Mouse (Mus musculus): ENCODE measurements around the gene Lgi4. TPM values are rescaled to one million over a fixed set of nuclear protein-coding genes. Genes with fewer than 3 reads are reported as not detected.
A peak's percentile ranks its signal among the peaks of the same experiment; 100 is the strongest.

The Lgi4 gene
- total and polyA plus RNA-seq, 2 experiments from 2014 or later = 0.98 to 1.6 TPM

DNA sequence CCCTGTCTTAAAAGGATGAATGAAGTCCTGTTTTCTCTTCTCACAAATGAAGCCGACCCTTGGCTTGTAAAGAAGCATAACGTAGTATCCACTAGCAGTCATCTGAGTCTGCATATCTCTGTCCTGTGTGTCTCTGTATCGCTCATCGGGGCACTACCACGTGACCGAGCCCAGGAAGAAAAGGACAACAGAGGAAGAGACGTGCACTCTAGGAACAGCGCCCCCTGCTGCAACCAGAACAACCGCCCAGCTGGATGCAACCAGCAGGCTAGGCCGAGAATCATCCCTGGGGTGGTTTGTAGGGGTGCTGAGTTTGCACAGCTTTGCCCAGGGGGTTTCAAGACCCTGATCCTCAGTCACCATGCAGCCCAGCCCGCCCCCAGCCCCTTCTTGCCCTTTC, 24.4 kb upstream of the Lgi4 start:
- WGBS = 69% methylated on average over 11 of the region's 11 CpGs

DNA sequence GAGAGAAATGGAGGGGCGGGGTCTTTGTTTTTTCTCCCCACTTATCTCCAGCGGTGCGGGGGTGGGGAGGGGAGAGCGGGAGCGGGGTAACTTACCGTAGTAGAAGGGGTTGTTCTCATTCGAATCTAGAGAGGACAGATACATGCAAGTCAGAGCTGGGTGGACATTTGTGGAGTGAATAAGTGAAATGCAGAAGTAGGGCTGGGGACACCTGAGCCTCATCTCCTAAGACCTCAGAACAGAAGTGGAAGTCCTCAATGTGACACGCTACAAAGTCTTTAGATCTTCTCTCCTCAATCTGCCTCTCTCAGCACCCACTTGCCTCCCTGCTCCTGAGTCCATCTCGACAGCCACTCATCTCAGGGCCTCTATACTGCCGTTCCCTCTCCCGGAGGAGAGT, 23.9 kb upstream of the Lgi4 start:
- H3K9ac ChIP-seq = no peak overlapping the region
- 81% methylated on average over 11 of the region's 11 CpGs for WGBS
- ATAC-seq = no peak

More for the DNA sequence above, 24.4 kb upstream of the Lgi4 start:
- Histone ChIP-seq H3K9me3 (ENCODE audit: low read length) (no peaks in the 10 kb centered on the region), H3K4me3 (ENCODE audit: low read depth, low read length) (no peak overlapping the region), H3K27ac (ENCODE audit: low read depth, low read length) (no peak overlapping the region), H3K4me2 (ENCODE audit: low read depth) (no peak overlapping the region), H3K4me1 (ENCODE audit: insufficient read depth) (no peaks in the 10 kb centered on the region), H3K27me3 (ENCODE audit: insufficient read depth, low read length) (no peaks in the 10 kb centered on the region), H3K9ac (no peak overlapping the region), H3K36me3 (ENCODE audit: insufficient read depth) (no peaks in the 10 kb centered on the region)
- TF ChIP-seq CTCF (IDR thresholded peaks at IDR 0.05; ENCODE audit: low read depth) = no peak
- no peak for ATAC-seq
- no peak for DNase-seq

DNA sequence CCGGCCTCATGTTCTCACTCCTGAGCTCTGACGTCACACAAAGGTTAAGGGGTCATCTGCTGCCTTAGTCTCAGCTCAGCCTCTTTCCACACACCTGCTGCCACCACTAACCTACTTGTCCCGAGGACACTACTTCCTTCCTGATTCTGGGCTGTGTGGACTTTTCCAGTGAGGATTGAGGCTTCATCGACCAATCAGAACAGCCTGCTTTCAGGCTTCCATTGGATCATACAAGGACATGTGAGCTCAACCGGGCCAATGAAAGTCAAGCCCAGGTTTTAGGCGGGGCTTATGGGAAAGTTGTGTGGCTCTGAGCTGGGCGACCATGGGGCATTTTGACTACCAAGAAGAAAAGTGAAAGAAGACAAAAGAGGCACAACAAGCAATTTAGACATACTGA, 22.2 kb upstream of the Lgi4 start:
- Histone ChIP-seq H3K36me3 (ENCODE audit: insufficient read depth) (no peaks in the 10 kb centered on the region), H3K4me3 (ENCODE audit: low read depth, low read length) (no peak overlapping the region), H3K9me3 (ENCODE audit: low read length) (no peaks in the 10 kb centered on the region), H3K27me3 (ENCODE audit: insufficient read depth, low read length) (peaks cover 4% of the 10 kb centered on the region; the same call in 1 of the 2 replicates), H3K4me1 (ENCODE audit: insufficient read depth) (no peaks in the 10 kb centered on the region), H3K27ac (ENCODE audit: low read depth, low read length) (no peak overlapping the region), H3K4me2 (ENCODE audit: low read depth) (no peak overlapping the region), H3K9ac (no peak overlapping the region)
- ATAC-seq (no peak), DNase-seq (no peak)
- WGBS = 92% methylated on average over 7 of the region's 7 CpGs
- no peak for TF ChIP-seq CTCF (IDR thresholded peaks at IDR 0.05; ENCODE audit: low read depth)

More for the DNA sequence above, 23.9 kb upstream of the Lgi4 start:
- no peaks in the 10 kb centered on the region for H3K4me1 ChIP-seq (ENCODE audit: insufficient read depth)
- no peaks in the 10 kb centered on the region for H3K9me3 ChIP-seq (ENCODE audit: low read length)
- H3K27me3 ChIP-seq (ENCODE audit: insufficient read depth, low read length) = no peaks in the 10 kb centered on the region
- TF ChIP-seq CTCF (IDR thresholded peaks at IDR 0.05; ENCODE audit: low read depth) = no peak
- no peak overlapping the region for H3K4me2 ChIP-seq (ENCODE audit: low read depth)
- no peaks in the 10 kb centered on the region for H3K36me3 ChIP-seq (ENCODE audit: insufficient read depth)
- DNase-seq = no peak
- H3K4me3 ChIP-seq (ENCODE audit: low read depth, low read length) = no peak overlapping the region
- no peak overlapping the region for H3K27ac ChIP-seq (ENCODE audit: low read depth, low read length)

DNA sequence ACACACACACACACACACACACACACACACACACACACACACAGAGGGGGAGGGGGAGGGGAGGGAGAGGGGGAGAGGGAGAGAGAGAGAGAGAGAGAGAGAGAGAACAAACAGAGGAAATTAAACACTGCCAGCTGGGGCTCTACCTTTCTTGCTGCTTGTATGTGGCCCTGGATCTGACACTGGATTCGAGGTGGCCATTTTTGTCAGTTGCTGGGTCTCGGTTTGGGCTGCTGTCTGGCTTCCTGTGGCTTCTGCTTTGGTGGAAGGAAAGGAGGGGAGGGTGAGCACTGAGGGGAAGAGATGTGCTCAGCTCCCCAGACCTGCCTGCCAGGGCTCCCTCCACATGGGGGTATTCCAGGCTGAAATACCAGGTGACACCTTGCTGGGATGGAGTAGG, 21.5 kb upstream of the Lgi4 start:
- Histone ChIP-seq H3K27ac (ENCODE audit: low read depth, low read length) (no peak overlapping the region), H3K27me3 (ENCODE audit: insufficient read depth, low read length) (peaks cover 7% of the 10 kb centered on the region; the same call in 1 of the 2 replicates), H3K4me3 (ENCODE audit: low read depth, low read length) (no peak overlapping the region), H3K4me1 (ENCODE audit: insufficient read depth) (no peaks in the 10 kb centered on the region), H3K9me3 (ENCODE audit: low read length) (no peaks in the 10 kb centered on the region), H3K9ac (no peak overlapping the region), H3K36me3 (ENCODE audit: insufficient read depth) (no peaks in the 10 kb centered on the region), H3K4me2 (ENCODE audit: low read depth) (no peak overlapping the region)
- 70% methylated on average over 2 of the region's 2 CpGs for WGBS
- TF ChIP-seq CTCF (IDR thresholded peaks at IDR 0.05; ENCODE audit: low read depth) = no peak
- ATAC-seq (no peak), DNase-seq (no peak)

DNA sequence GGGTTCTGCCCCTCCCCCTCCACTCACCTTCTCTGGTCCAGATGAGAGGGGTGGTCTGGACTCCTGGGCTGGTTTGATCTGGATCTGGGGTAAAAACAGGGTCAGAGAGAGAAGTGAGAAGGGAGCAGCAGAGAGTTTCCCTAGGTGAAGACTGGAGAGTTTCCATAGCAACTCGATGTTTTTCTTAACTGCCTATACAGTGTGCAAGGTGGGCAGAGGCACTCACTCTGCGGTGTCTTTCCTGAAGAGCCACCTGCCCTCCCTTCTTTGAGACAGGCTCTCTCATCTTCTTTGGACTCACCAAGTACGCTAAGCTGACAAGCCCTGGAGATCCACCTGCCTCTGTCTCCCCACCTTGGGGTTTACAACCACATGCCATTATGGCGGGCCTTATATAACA, 20.1 kb upstream of the Lgi4 start:
- WGBS = 80% methylated on average over 4 of the region's 4 CpGs
- Histone ChIP-seq H3K9me3 (ENCODE audit: low read length) (no peaks in the 10 kb centered on the region), H3K9ac (no peak overlapping the region), H3K4me2 (ENCODE audit: low read depth) (no peak overlapping the region), H3K27me3 (ENCODE audit: insufficient read depth, low read length) (peaks cover 13% of the 10 kb centered on the region; the same call in 1 of the 2 replicates), H3K27ac (ENCODE audit: low read depth, low read length) (no peak overlapping the region), H3K4me1 (ENCODE audit: insufficient read depth) (no peaks in the 10 kb centered on the region), H3K4me3 (ENCODE audit: low read depth, low read length) (no peak overlapping the region), H3K36me3 (ENCODE audit: insufficient read depth) (no peaks in the 10 kb centered on the region)
- DNase-seq (no peak), ATAC-seq (0 out of 2 replicates have a peak, but pooled peaks have one; percentile 25)
- no peak for TF ChIP-seq CTCF (IDR thresholded peaks at IDR 0.05; ENCODE audit: low read depth)

DNA sequence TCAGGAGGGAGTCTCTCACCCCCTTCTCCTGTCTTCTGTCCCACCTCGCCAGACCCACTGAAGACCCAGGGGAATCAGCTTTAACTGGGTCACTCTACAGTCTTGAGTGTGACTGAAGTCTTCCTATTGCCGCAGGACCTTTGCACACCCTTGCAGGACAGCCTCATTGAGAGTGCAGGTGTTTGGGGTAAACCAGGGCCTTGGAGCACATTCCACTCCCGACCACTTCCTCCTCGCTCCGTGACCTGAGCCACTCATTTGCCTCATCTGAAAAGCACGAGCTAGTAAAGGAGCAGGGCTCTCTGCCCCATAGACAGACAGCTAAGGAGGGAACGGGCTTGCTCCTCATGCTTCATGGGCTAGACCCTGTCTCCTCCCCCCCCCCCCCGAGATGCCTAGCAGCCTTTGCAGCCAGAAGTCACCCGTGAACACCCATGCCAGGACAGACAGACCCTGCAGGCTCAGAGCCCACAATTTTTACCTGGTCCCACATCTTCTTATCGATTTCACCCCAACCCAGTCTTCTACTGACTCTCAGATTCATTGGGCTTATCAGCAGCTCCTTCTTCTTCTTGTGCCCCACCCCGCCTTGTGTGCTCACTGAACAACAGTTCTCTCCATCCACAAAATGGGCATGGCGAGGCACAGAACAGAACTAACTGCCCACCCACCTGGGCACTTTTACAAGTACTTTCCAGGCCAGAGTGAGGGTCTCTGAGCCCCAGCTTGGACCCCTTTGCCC, 18.7 kb upstream of the Lgi4 start:
- Histone ChIP-seq H3K9me3 (ENCODE audit: low read length) (no peaks in the 10 kb centered on the region), H3K27me3 (ENCODE audit: insufficient read depth, low read length) (peaks cover 13% of the 10 kb centered on the region; the same call in 1 of the 2 replicates), H3K4me2 (ENCODE audit: low read depth) (no peak overlapping the region), H3K36me3 (ENCODE audit: insufficient read depth) (no peaks in the 10 kb centered on the region), H3K9ac (no peak overlapping the region), H3K4me1 (ENCODE audit: insufficient read depth) (no peaks in the 10 kb centered on the region), H3K27ac (ENCODE audit: low read depth, low read length) (no peak overlapping the region), H3K4me3 (ENCODE audit: low read depth, low read length) (no peak overlapping the region)
- DNase-seq (no peak), ATAC-seq (no peak)
- no peak for TF ChIP-seq CTCF (IDR thresholded peaks at IDR 0.05; ENCODE audit: low read depth)
- WGBS = 85% methylated on average over 12 of the region's 12 CpGs

DNA sequence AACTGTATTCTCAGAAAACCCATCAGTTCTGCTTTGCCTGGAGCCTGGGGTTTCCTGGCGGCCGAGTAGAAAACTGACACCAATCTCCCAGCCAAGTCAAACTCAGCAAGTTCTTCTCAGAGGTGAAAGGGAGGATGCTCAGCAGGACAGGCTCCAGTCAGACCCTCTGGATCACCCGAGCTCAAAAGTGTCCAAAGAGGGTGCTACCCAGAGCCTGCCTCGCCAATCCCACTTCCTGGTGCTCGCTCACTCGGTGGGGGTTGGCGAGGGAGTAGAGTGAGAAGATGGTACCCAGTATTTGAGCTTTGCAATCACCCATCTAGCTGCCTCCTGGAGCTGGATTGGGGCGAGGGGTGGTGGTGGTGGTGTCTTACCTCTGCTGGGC, 18.1 kb upstream of the Lgi4 start:
- no peak for ATAC-seq
- 41% methylated on average over 8 of the region's 8 CpGs for WGBS

More for the DNA sequence above, 18.1 kb upstream of the Lgi4 start:
- Histone ChIP-seq H3K27me3 (ENCODE audit: insufficient read depth, low read length) (peaks cover 13% of the 10 kb centered on the region; the same call in 1 of the 2 replicates), H3K9ac (no peak overlapping the region), H3K9me3 (ENCODE audit: low read length) (no peaks in the 10 kb centered on the region), H3K27ac (ENCODE audit: low read depth, low read length) (no peak overlapping the region), H3K4me1 (ENCODE audit: insufficient read depth) (no peaks in the 10 kb centered on the region), H3K4me2 (ENCODE audit: low read depth) (no peak overlapping the region), H3K4me3 (ENCODE audit: low read depth, low read length) (no peak overlapping the region), H3K36me3 (ENCODE audit: insufficient read depth) (no peaks in the 10 kb centered on the region)
- DNase-seq = no peak
- no peak for TF ChIP-seq CTCF (IDR thresholded peaks at IDR 0.05; ENCODE audit: low read depth)

Data from forebrain, postnatal 0 days (tissue).